Mouse (Mus musculus) intestine, embryonic 15.5 days (tissue): ENCODE results near the gene Fryl. TPM values are rescaled to one million over a fixed set of nuclear protein-coding genes. Genes with fewer than 3 reads are reported as not detected.

Experiments used
- ATAC-seq: fragments of 200-750 bp; cut with Nextera tagmentation; 2 replicates; pipeline ENCODE4 v1.8.0; 2017; ENCODE audit warnings: moderate TSS enrichment, moderate library complexity
- H3K27ac ChIP-seq: fragments of 300-500 bp; sonication (generic); 2 replicates; pipeline ENCODE4 v1.5.1; 2015; ENCODE audit warnings: mild to moderate bottlenecking, inconsistent platforms
- H3K27me3 ChIP-seq: fragments of 300-500 bp; sonication (generic); replicated peaks from 2 replicates; pipeline ENCODE4 v1.6.1; 2015; ENCODE audit warnings: inconsistent platforms
- H3K36me3 ChIP-seq: fragments of 300-500 bp; sonication (generic); 2 replicates; pipeline ENCODE4 v1.6.1; 2015; ENCODE audit warnings: inconsistent platforms
- H3K4me1 ChIP-seq: fragments of 300-500 bp; sonication (generic); replicated peaks from 2 replicates; pipeline ENCODE4 v1.6.1; 2015; ENCODE audit warnings: inconsistent platforms
- H3K4me2 ChIP-seq: fragments of 300-500 bp; sonication (generic); replicated peaks from 2 replicates; pipeline ENCODE4 v1.6.1; 2015; ENCODE audit warnings: mild to moderate bottlenecking, inconsistent platforms
- H3K4me3 ChIP-seq: fragments of 300-500 bp; sonication (generic); replicated peaks from 2 replicates; pipeline ENCODE4 v1.5.1; 2015; ENCODE audit warnings: inconsistent platforms
- H3K9ac ChIP-seq: fragments of 300-500 bp; sonication (generic); 2 replicates; pipeline ENCODE4 v1.6.1; 2015; ENCODE audit warnings: inconsistent platforms
- H3K9me3 ChIP-seq: fragments of 300-500 bp; sonication (generic); 2 replicates; pipeline ENCODE4 v1.6.1; 2016; ENCODE audit warnings: inconsistent platforms
- WGBS: fragments of 180-500 bp; shearing (Covaris S2); methylation state at CpG from one replicate; pipeline ENCODE4 v1.1.7; 2015; 5-methylcytosine and 5-hydroxymethylcytosine counted together
- polyA plus RNA-seq: library from polyadenylated mRNA; unstranded; fragments of >200 nt; fragmentation: Nextera tagmentation; extraction: Ambion mirVana; gene quantifications from 2 replicates; pipeline ENCODE4 v1.2.1, GENCODE M21; 2015

Gene Fryl
- polyA plus RNA-seq, result 27.1 and 28.4 TPM in 2 replicates

GRCm38 (mm10) chr5:73256352-73257065 lies at the start of gene Fryl:
TSS of gene Fryl (minus strand) at chr5:73256619.
- Histone ChIP-seq H3K4me2 (peak within 1 kb of the TSS; percentile 67), H3K27me3 (no peaks in the 10 kb centered on the region), H3K36me3 (no peaks in the 10 kb centered on the region), H3K9me3 (no peaks in the 10 kb centered on the region), H3K4me3 (peak within 1 kb of the TSS; percentile 99), H3K9ac (peak within 1 kb of the TSS; percentile 87), H3K4me1 (peaks cover 4% of the 10 kb centered on the region; the same call in 1 of the 2 replicates), H3K27ac (peak within 1 kb of the TSS; percentile 95)
- WGBS, result under 1% methylated on average over 44 of the region's 44 CpGs
- peak; percentile 98 for ATAC-seq

GRCm38 (mm10) chr5:73304507-73304906 lies 48.1 kb upstream of the Fryl start:
- Histone ChIP-seq H3K4me1 (no peaks in the 10 kb centered on the region), H3K27ac (no peak overlapping the region), H3K27me3 (no peaks in the 10 kb centered on the region), H3K36me3 (peaks cover 25% of the 10 kb centered on the region), H3K9ac (no peak overlapping the region), H3K9me3 (no peaks in the 10 kb centered on the region), H3K4me3 (no peak overlapping the region), H3K4me2 (no peak overlapping the region)
- ATAC-seq, result no peak
- WGBS, result 77% methylated on average over 12 of the region's 12 CpGs

- no peaks in the 10 kb centered on the region for H3K27me3 ChIP-seq
- H3K4me2 ChIP-seq, result no peak overlapping the region
- H3K9me3 ChIP-seq, result no peaks in the 10 kb centered on the region
- WGBS, result 86% methylated on average over 7 of the region's 7 CpGs
- H3K36me3 ChIP-seq, result peaks cover 25% of the 10 kb centered on the region
- no peak for ATAC-seq
- no peak overlapping the region for H3K4me3 ChIP-seq
- H3K9ac ChIP-seq, result no peak overlapping the region
- H3K4me1 ChIP-seq, result no peaks in the 10 kb centered on the region
- H3K27ac ChIP-seq, result no peak overlapping the region
Observed at GRCm38 (mm10) chr5:73301601-73302307, 45.3 kb upstream of the Fryl start.

DNA sequence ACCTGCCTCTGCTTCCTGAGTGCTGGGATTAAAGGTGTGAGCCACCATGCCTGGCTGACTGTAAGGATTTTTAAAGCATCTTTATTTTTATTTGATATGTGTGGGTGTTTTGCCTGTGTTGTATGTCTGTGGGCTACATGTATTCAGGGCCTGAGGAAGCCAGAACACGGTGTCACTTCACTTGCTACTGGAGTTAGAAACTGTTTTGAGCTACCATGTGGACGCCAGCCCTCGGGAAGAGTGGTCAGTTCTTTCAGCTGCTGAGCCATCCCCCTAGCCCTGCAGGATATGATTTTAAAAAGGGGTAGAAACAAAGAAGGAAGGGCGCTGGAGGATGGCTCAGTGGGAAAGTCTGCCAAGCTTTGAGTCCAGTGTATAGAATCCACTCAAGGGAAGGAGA lies 39.5 kb upstream of the Fryl start:
- no peak for ATAC-seq
- 94% methylated on average over 4 of the region's 4 CpGs for WGBS
- no peak overlapping the region for H3K4me3 ChIP-seq
- no peaks in the 10 kb centered on the region for H3K9me3 ChIP-seq
- no peak overlapping the region for H3K27ac ChIP-seq
- no peak overlapping the region for H3K4me2 ChIP-seq
- H3K9ac ChIP-seq, result no peak overlapping the region
- H3K27me3 ChIP-seq, result no peaks in the 10 kb centered on the region
- peaks cover 3% of the 10 kb centered on the region; the same call in 1 of the 2 replicates for H3K4me1 ChIP-seq
- peaks cover 21% of the 10 kb centered on the region for H3K36me3 ChIP-seq

GRCm38 (mm10) chr5:73295016-73295415 lies 38.6 kb upstream of the Fryl start:
- H3K27ac ChIP-seq, result no peak overlapping the region
- WGBS, result 96% methylated on average over 7 of the region's 7 CpGs
- ATAC-seq, result no peak
- H3K9me3 ChIP-seq, result no peaks in the 10 kb centered on the region
- H3K4me1 ChIP-seq, result peaks cover 3% of the 10 kb centered on the region; the same call in 1 of the 2 replicates
- H3K4me3 ChIP-seq, result no peak overlapping the region
- peaks cover 16% of the 10 kb centered on the region for H3K36me3 ChIP-seq
- no peak overlapping the region for H3K9ac ChIP-seq
- H3K27me3 ChIP-seq, result no peaks in the 10 kb centered on the region
- H3K4me2 ChIP-seq, result no peak overlapping the region

GRCm38 (mm10) chr5:73293458-73293827 lies 37.0 kb upstream of the Fryl start:
- no peak for ATAC-seq
- WGBS, result 7% methylated on average over 8 of the region's 8 CpGs
- peak overlapping the region; percentile 90 for H3K4me3 ChIP-seq
- H3K36me3 ChIP-seq, result peaks cover 13% of the 10 kb centered on the region
- H3K4me2 ChIP-seq, result peak overlapping the region; percentile 50
- peak overlapping the region; percentile 96 for H3K9ac ChIP-seq
- H3K27ac ChIP-seq, result no peak overlapping the region
- peaks cover 3% of the 10 kb centered on the region; the same call in 1 of the 2 replicates for H3K4me1 ChIP-seq
- H3K9me3 ChIP-seq, result no peaks in the 10 kb centered on the region
- H3K27me3 ChIP-seq, result no peaks in the 10 kb centered on the region

DNA sequence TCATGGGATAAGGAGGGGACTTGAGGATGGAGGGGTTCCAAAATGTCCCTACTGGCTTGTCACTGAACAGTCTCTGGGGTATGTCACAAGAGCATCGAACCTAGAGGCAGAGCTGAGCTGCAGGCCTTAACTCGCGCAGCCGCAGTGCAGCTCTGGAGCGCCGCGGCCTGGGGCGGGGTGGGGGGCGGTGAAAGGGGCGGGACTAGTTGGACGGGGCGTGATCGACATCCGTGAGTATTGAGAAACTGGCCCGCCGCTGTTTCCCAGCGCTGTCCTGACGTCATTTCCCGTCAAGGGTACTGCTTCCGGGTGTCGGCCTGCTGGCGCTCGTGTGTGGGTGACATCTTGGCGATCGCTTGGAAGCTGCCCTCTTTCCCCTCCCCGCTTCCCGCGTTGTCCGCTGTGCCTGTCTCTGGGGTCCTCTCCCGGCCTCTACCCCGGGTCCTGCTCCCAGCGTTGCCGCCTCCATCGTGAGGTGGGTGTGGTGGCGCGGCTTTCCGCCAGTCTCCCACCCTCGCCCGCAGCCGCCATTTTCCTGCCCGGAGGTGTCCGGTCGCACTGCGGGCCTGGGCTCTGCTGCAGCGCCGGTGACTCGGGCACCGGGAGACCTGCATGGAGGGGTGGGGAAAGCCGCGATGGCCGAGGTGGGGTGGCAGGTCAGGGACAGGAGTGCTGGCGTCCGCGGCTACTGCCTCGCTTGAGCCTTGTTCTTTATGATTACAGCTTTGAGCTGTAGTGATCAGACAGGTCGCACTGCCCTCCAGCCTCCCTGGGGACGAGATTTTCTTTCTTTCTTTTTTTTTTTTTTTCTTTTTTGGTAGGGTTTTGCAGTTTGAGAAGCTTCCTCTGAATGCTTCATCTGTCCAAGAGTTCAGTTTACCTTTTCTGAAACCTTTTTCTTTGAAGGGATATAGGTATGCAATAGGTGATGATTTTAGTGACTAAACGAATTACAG lies 36.4 kb upstream of the Fryl start, which contains the start of gene Ociad1:
Gene Ociad1 (plus strand): TSS at position 283 of the 956 bp plus-strand sequence.
- peak; percentile 99 for ATAC-seq
- WGBS, result under 1% methylated on average over 58 of the region's 58 CpGs

DNA sequence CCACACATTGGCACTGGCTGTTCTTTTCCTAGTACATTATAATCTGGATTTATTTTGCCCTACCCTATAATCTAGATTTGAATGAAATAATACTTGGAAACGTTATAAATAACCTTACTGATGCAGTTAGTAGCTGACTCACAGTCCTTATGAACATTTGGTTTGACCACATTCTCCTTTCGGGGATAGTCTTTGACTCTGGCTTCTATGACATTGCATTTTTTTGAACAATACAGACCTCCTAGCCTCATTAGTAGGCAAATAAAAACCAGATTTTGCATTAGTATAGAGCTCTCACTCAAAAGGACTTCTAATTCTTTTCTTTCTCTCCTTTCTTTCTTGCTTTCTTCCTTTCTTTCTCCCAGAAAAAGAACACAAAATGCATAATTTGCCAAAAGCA lies 33.5 kb upstream of the Fryl start:
- no peak overlapping the region for H3K4me2 ChIP-seq
- no peak for ATAC-seq

More for the DNA sequence above, 36.4 kb upstream of the Fryl start, which contains the start of gene Ociad1:
- Histone ChIP-seq H3K9me3 (no peaks in the 10 kb centered on the region), H3K27me3 (no peaks in the 10 kb centered on the region), H3K27ac (peak within 1 kb of the TSS; percentile 92), H3K4me2 (peak within 1 kb of the TSS; percentile 50), H3K4me3 (peak within 1 kb of the TSS; percentile 90), H3K36me3 (peaks cover 10% of the 10 kb centered on the region), H3K4me1 (peaks cover 3% of the 10 kb centered on the region; the same call in 1 of the 2 replicates), H3K9ac (peak within 1 kb of the TSS; percentile 96)

DNA sequence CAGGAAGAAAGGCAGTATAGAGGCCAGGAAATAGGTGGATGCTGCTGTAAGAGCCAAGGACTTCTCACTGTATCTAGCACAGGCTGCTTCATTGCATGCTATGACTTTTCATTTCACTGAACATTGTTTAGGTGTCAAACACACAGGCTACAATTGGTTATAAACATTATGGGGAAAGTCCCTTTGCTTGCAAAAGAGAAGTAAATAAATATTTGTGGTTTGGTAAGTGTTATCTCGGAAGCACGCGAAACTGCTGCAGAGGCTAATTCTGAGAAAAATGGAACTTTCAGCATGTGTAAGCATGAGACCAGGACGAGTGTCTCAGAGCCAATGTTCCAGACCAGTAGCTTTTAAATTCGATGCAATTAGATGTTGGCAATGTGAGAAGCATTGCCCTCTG lies 30.2 kb upstream of the Fryl start:
- 78% methylated on average over 5 of the region's 5 CpGs for WGBS
- no peak for ATAC-seq
- Histone ChIP-seq H3K27me3 (no peaks in the 10 kb centered on the region), H3K4me2 (no peak overlapping the region), H3K9me3 (no peaks in the 10 kb centered on the region), H3K27ac (no peak overlapping the region), H3K4me3 (no peak overlapping the region), H3K9ac (no peak overlapping the region), H3K4me1 (no peaks in the 10 kb centered on the region), H3K36me3 (no peaks in the 10 kb centered on the region)

More for the DNA sequence above, 33.5 kb upstream of the Fryl start:
- no peak overlapping the region for H3K9ac ChIP-seq
- no peaks in the 10 kb centered on the region for H3K36me3 ChIP-seq
- no peaks in the 10 kb centered on the region for H3K27me3 ChIP-seq
- H3K4me3 ChIP-seq, result no peak overlapping the region
- peaks cover 3% of the 10 kb centered on the region; the same call in 1 of the 2 replicates for H3K4me1 ChIP-seq
- 59% methylated on average over 2 of the region's 2 CpGs for WGBS
- no peaks in the 10 kb centered on the region for H3K9me3 ChIP-seq
- H3K27ac ChIP-seq, result no peak overlapping the region

DNA sequence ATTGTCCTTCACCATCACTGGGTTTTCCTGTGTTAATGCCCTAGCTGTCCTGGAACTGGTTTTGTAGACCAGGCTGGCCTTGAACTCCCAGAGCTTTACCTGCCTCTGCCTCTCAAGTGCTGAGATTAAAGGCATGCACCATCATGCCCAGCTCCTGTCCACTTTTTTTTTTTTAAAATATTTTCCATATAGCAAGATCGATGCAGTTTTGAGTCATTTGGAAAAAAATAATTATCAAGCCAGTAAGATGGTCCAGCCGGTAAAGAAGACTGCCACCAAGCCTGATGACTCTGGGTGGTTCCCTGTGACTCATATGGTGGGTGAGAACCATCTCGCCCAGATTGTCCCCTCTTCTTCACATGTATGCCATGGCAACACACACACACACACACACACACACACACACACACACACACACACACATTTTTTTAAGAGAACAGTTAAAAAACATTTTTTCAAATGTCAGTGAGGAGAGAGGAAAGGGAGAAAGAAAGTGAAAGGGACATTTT lies 29.1 kb upstream of the Fryl start:
- no peak for ATAC-seq
- WGBS, result 94% methylated on average over 3 of the region's 3 CpGs
- Histone ChIP-seq H3K9ac (no peak overlapping the region), H3K9me3 (no peaks in the 10 kb centered on the region), H3K27ac (no peak overlapping the region), H3K4me1 (no peaks in the 10 kb centered on the region), H3K36me3 (no peaks in the 10 kb centered on the region), H3K27me3 (no peaks in the 10 kb centered on the region), H3K4me3 (no peak overlapping the region), H3K4me2 (no peak overlapping the region)

GRCm38 (mm10) chr5:73284046-73284445 lies 27.6 kb upstream of the Fryl start:
- Histone ChIP-seq H3K36me3 (no peaks in the 10 kb centered on the region), H3K27ac (no peak overlapping the region), H3K9me3 (no peaks in the 10 kb centered on the region), H3K27me3 (no peaks in the 10 kb centered on the region), H3K4me3 (no peak overlapping the region), H3K4me2 (no peak overlapping the region), H3K4me1 (peaks cover 6% of the 10 kb centered on the region), H3K9ac (no peak overlapping the region)
- no peak for ATAC-seq

GRCm38 (mm10) chr5:73280567-73280850 lies 24.1 kb upstream of the Fryl start:
- Histone ChIP-seq H3K27ac (no peak overlapping the region), H3K36me3 (no peaks in the 10 kb centered on the region), H3K4me1 (peaks cover 6% of the 10 kb centered on the region), H3K27me3 (no peaks in the 10 kb centered on the region), H3K4me2 (no peak overlapping the region), H3K9ac (no peak overlapping the region), H3K4me3 (no peak overlapping the region), H3K9me3 (no peaks in the 10 kb centered on the region)
- 45% methylated on average over 4 of the region's 4 CpGs for WGBS
- peak; percentile 41 for ATAC-seq
